Mouse (Mus musculus) liver, embryonic 14.5 days (tissue): ENCODE data around the gene Gm10100. TPM values are rescaled to one million over a fixed set of nuclear protein-coding genes. Genes with fewer than 3 reads are reported as not detected.
"Not testable (repeated sequence)": the region's sequence is repeated elsewhere in the genome, so short reads cannot be mapped to it uniquely, and the experiment has no call there.

Experiments used
- ATAC-seq: fragments of 200-750 bp; cut with Nextera tagmentation; 2 replicates; pipeline ENCODE4 v1.8.0; 2017; ENCODE audit warnings: moderate number of reproducible peaks, mild to moderate bottlenecking, moderate library complexity; ENCODE audit not compliant: insufficient read depth
- DNase-seq, 3 experiments: peaks; one replicate each; pipeline ENCODE4 v3.0.0-alpha.2; 2012 to 2013; ENCODE audit warnings: low read depth in 3 of 3, low spot score in 3 of 3
- H3K27ac ChIP-seq: fragments of 300-500 bp; sonication (generic); 2 replicates; pipeline ENCODE4 v1.5.1; 2014; ENCODE audit warnings: moderate library complexity, mild to moderate bottlenecking, control low read depth, inconsistent platforms
- H3K27me3 ChIP-seq: fragments of 300-500 bp; sonication (generic); 2 replicates; pipeline ENCODE4 v1.6.1; 2014; ENCODE audit warnings: mild to moderate bottlenecking, low read length, moderate library complexity; ENCODE audit not compliant: control insufficient read depth, insufficient read depth
- H3K36me3 ChIP-seq: fragments of 300-500 bp; sonication (generic); replicated peaks from 2 replicates; pipeline ENCODE4 v1.6.1; 2014; ENCODE audit warnings: low read depth; ENCODE audit not compliant: control insufficient read depth, insufficient read depth
- H3K4me1 ChIP-seq, 2 experiments: fragments of 200-500 bp in 1 of 2; fragments of 300-500 bp in 1 of 2; sonication (generic) in 1 of 2; replicated peaks; 2 replicates each; pipeline ENCODE4 v1.6.1; 2012 to 2014; ENCODE audit warnings: antibody characterized with exemption in 1 of 2, inconsistent platforms in 1 of 2, low read length in 1 of 2; ENCODE audit not compliant: control insufficient read depth in 2 of 2, insufficient read depth in 2 of 2
- H3K4me2 ChIP-seq: fragments of 300-500 bp; sonication (generic); 2 replicates; pipeline ENCODE4 v1.6.1; 2014; ENCODE audit warnings: low read depth, mild to moderate bottlenecking, control low read depth, moderate library complexity
- H3K4me3 ChIP-seq, 2 experiments: fragments of 200-500 bp in 1 of 2; fragments of 300-500 bp in 1 of 2; sonication (generic) in 1 of 2; 2 replicates each; pipeline ENCODE4 v1.5.1; 2012 to 2014; ENCODE audit warnings: low read depth in 2 of 2, low read length in 2 of 2, mild to moderate bottlenecking in 2 of 2, control low read depth in 1 of 2, inconsistent platforms in 1 of 2, moderate library complexity in 1 of 2; ENCODE audit not compliant: insufficient read depth in 1 of 2
- H3K9ac ChIP-seq: fragments of 300-500 bp; sonication (generic); replicated peaks from 2 replicates; pipeline ENCODE4 v1.6.1; 2014; ENCODE audit warnings: mild to moderate bottlenecking, control low read depth, moderate library complexity
- H3K9me3 ChIP-seq: fragments of 300-500 bp; sonication (generic); 2 replicates; pipeline ENCODE4 v1.6.1; 2016; ENCODE audit warnings: low read length, mixed read lengths; ENCODE audit not compliant: control insufficient read depth
- CTCF ChIP-seq: IDR thresholded peaks from 2 replicates; pipeline ENCODE4 v1.5.1; 2016; ENCODE audit warnings: antibody characterized with exemption, low read depth, control low read depth
- EP300 ChIP-seq: IDR thresholded peaks from 2 replicates; pipeline ENCODE4 v1.6.1; 2016; ENCODE audit warnings: antibody characterized with exemption, low read depth
- WGBS: fragments of 180-500 bp; shearing (Covaris S2); extraction: QIAGEN DNeasy Blood & Tissue Kit; methylation state at CpG from one replicate; pipeline ENCODE4 v1.1.7; 2014; ENCODE audit not compliant: insufficient replicate concordance; 5-methylcytosine and 5-hydroxymethylcytosine counted together
- polyA plus RNA-seq, 2 experiments: library from polyadenylated mRNA; depleted of rRNA in 1 of 2; stranded (reverse) in 1 of 2; unstranded in 1 of 2; fragments of >200 nt; fragmentation: Nextera tagmentation in 1 of 2; extraction: Ambion mirVana in 1 of 2; gene quantifications; 2 replicates each; pipeline versions ENCODE4 v1.2.1 to v1.2.3; 2012 to 2014

Gene Gm10100
- polyA plus RNA-seq, 2 experiments: not detected

GRCm38 (mm10) chr10:77753448-77753847 is 27.2 kb downstream of the Gm10100 start:
- Histone ChIP-seq H3K4me3 (no peak overlapping the region), H3K9me3 (no peaks in the 10 kb centered on the region), H3K4me2 (no peak overlapping the region), H3K36me3 (no peaks in the 10 kb centered on the region), H3K27me3 (no peaks in the 10 kb centered on the region), H3K4me1 (no peaks in the 10 kb centered on the region), H3K9ac (no peak overlapping the region), H3K27ac (no peak overlapping the region)
- no peak; the same call in 1 of the 2 replicates for TF ChIP-seq CTCF
- TF ChIP-seq EP300: no peak
- DNase-seq (no peak), ATAC-seq (no peak)

- not testable (repeated sequence) for H3K27me3 ChIP-seq, H3K27ac ChIP-seq, ATAC-seq, H3K9ac ChIP-seq, H3K4me1 ChIP-seq, DNase-seq, H3K4me2 ChIP-seq, H3K4me3 ChIP-seq, H3K9me3 ChIP-seq, H3K36me3 ChIP-seq
- WGBS: no CpG with 5 or more reads among the region's 1 CpGs
These were observed 33.3 kb downstream of the Gm10100 start, which contains the start of gene Gm3233 for GRCm38 (mm10) chr10:77759582-77759981. Gene Gm3233, minus strand, starts transcription at chr10:77759682.

- Histone ChIP-seq H3K36me3 (no peaks in the 10 kb centered on the region), H3K4me2 (no peak overlapping the region), H3K9me3 (no peaks in the 10 kb centered on the region), H3K27me3 (no peaks in the 10 kb centered on the region), H3K9ac (no peak overlapping the region), H3K4me1 (no peaks in the 10 kb centered on the region), H3K27ac (no peak overlapping the region), H3K4me3 (no peak overlapping the region)
- TF ChIP-seq CTCF: no peak
- no peak for TF ChIP-seq EP300
- ATAC-seq (no peak), DNase-seq (no peak)
- 52% methylated on average over 1 of the region's 1 CpGs for WGBS
These were observed 43.4 kb downstream of the Gm10100 start for GRCm38 (mm10) chr10:77769727-77770126.

GRCm38 (mm10) chr10:77771225-77771624 is 44.9 kb downstream of the Gm10100 start, which contains the start of gene Gm3238:
Gene Gm3238, minus strand, starts transcription at chr10:77771325.
- H3K36me3 ChIP-seq, H3K4me1 ChIP-seq, ATAC-seq, H3K27ac ChIP-seq, H3K4me3 ChIP-seq, H3K9me3 ChIP-seq, H3K9ac ChIP-seq, H3K27me3 ChIP-seq, H3K4me2 ChIP-seq, DNase-seq: not testable (repeated sequence)
- WGBS: 20% methylated on average over 1 of the region's 1 CpGs

GRCm38 (mm10) chr10:77772142-77772541 is 45.9 kb downstream of the Gm10100 start:
- not testable (repeated sequence) for H3K4me2 ChIP-seq, H3K27ac ChIP-seq, ATAC-seq, H3K4me3 ChIP-seq, H3K27me3 ChIP-seq, H3K4me1 ChIP-seq, H3K36me3 ChIP-seq, H3K9ac ChIP-seq, DNase-seq, H3K9me3 ChIP-seq
- 22% methylated on average over 1 of the region's 3 CpGs for WGBS

Other genes starting within 250 kb of the Gm10100 start
Only the 30 nearest of the 31 such genes appear.
- 9.6 and 13.9 TPM in 2 replicates for gene Fam207a, start 210.7 kb upstream of the Gm10100 start, polyA plus RNA-seq (2012; rRNA removed)
- gene Fam207a, start 210.7 kb upstream of the Gm10100 start, polyA plus RNA-seq (2014; fragmentation: Nextera tagmentation; extraction: Ambion mirVana): 16.7 and 19.5 TPM in 2 replicates
- 7.1 and 8.7 TPM in 2 replicates for gene Itgb2, start 196.2 kb upstream of the Gm10100 start, polyA plus RNA-seq (2012; rRNA removed)
- gene Itgb2, start 196.2 kb upstream of the Gm10100 start, polyA plus RNA-seq (2014; fragmentation: Nextera tagmentation; extraction: Ambion mirVana): 9.2 and 11.1 TPM in 2 replicates
- 36.6 and 40.5 TPM in 2 replicates for gene Pttg1ip, start 144.8 kb upstream of the Gm10100 start, polyA plus RNA-seq (2012; rRNA removed)
- gene Pttg1ip, start 144.8 kb upstream of the Gm10100 start, polyA plus RNA-seq (2014; fragmentation: Nextera tagmentation; extraction: Ambion mirVana): 64.8 and 69.1 TPM in 2 replicates
- 74.1 and 109 TPM in 2 replicates for gene Sumo3, start 120.4 kb upstream of the Gm10100 start, polyA plus RNA-seq (2012; rRNA removed)
- 82.5 and 87.7 TPM in 2 replicates for gene Sumo3, start 120.4 kb upstream of the Gm10100 start, polyA plus RNA-seq (2014; fragmentation: Nextera tagmentation; extraction: Ambion mirVana)
- gene Gm49325, start 120.3 kb upstream of the Gm10100 start, polyA plus RNA-seq (2012; rRNA removed): 0.09 TPM in 1 of 2 replicates, not detected in the other
- not detected in 2 replicates for gene Gm49325, start 120.3 kb upstream of the Gm10100 start, polyA plus RNA-seq (2014; fragmentation: Nextera tagmentation; extraction: Ambion mirVana)
- gene Ube2g2, start 104.2 kb upstream of the Gm10100 start, polyA plus RNA-seq (2012; rRNA removed): 19.3 TPM in 2 replicates
- gene Ube2g2, start 104.2 kb upstream of the Gm10100 start, polyA plus RNA-seq (2014; fragmentation: Nextera tagmentation; extraction: Ambion mirVana): 25.3 and 27.1 TPM in 2 replicates
- gene Tspear, start 39.9 kb upstream of the Gm10100 start, polyA plus RNA-seq (2012; rRNA removed): 0.03 TPM in 1 of 2 replicates, not detected in the other
- gene Tspear, start 39.9 kb upstream of the Gm10100 start, polyA plus RNA-seq (2014; fragmentation: Nextera tagmentation; extraction: Ambion mirVana): not detected in 2 replicates
- not detected in 2 replicates for gene Gm19402, start 35.7 kb upstream of the Gm10100 start, polyA plus RNA-seq (2012; rRNA removed)
- not detected in 2 replicates for gene Gm19402, start 35.7 kb upstream of the Gm10100 start, polyA plus RNA-seq (2014; fragmentation: Nextera tagmentation; extraction: Ambion mirVana)
- gene Gm9508, start 29.3 kb upstream of the Gm10100 start, polyA plus RNA-seq (2012; rRNA removed): not detected in 2 replicates
- gene Gm9508, start 29.3 kb upstream of the Gm10100 start, polyA plus RNA-seq (2014; fragmentation: Nextera tagmentation; extraction: Ambion mirVana): not detected in 2 replicates
- gene Gm10272, start 19.9 kb upstream of the Gm10100 start, polyA plus RNA-seq (2012; rRNA removed): not detected in 2 replicates
- gene Gm10272, start 19.9 kb upstream of the Gm10100 start, polyA plus RNA-seq (2014; fragmentation: Nextera tagmentation; extraction: Ambion mirVana): not detected in 2 replicates
- not detected in 2 replicates for gene Gm10024, start 15.0 kb upstream of the Gm10100 start, polyA plus RNA-seq (2012; rRNA removed)
- not detected in 2 replicates for gene Gm10024, start 15.0 kb upstream of the Gm10100 start, polyA plus RNA-seq (2014; fragmentation: Nextera tagmentation; extraction: Ambion mirVana)
- not detected in 2 replicates for gene Gm10142, start 10.7 kb upstream of the Gm10100 start, polyA plus RNA-seq (2012; rRNA removed)
- gene Gm10142, start 10.7 kb upstream of the Gm10100 start, polyA plus RNA-seq (2014; fragmentation: Nextera tagmentation; extraction: Ambion mirVana): not detected in 2 replicates
- not detected in 2 replicates for gene Krtap12-1, start 5.9 kb upstream of the Gm10100 start, polyA plus RNA-seq (2012; rRNA removed)
- not detected in 2 replicates for gene Krtap12-1, start 5.9 kb upstream of the Gm10100 start, polyA plus RNA-seq (2014; fragmentation: Nextera tagmentation; extraction: Ambion mirVana)
- not detected in 2 replicates for gene Gm18596, start 16.2 kb downstream of the Gm10100 start, polyA plus RNA-seq (2012; rRNA removed)
- not detected in 2 replicates for gene Gm18596, start 16.2 kb downstream of the Gm10100 start, polyA plus RNA-seq (2014; fragmentation: Nextera tagmentation; extraction: Ambion mirVana)
- gene Gm9736, start 24.9 kb downstream of the Gm10100 start, polyA plus RNA-seq (2012; rRNA removed): not detected in 2 replicates
- gene Gm9736, start 24.9 kb downstream of the Gm10100 start, polyA plus RNA-seq (2014; fragmentation: Nextera tagmentation; extraction: Ambion mirVana): not detected in 2 replicates
- gene Gm3233, start 33.2 kb downstream of the Gm10100 start, polyA plus RNA-seq (2012; rRNA removed): not detected in 2 replicates
- not detected in 2 replicates for gene Gm3233, start 33.2 kb downstream of the Gm10100 start, polyA plus RNA-seq (2014; fragmentation: Nextera tagmentation; extraction: Ambion mirVana)
- not detected in 2 replicates for gene Gm3238, start 44.8 kb downstream of the Gm10100 start, polyA plus RNA-seq (2012; rRNA removed)
- gene Gm3238, start 44.8 kb downstream of the Gm10100 start, polyA plus RNA-seq (2014; fragmentation: Nextera tagmentation; extraction: Ambion mirVana): not detected in 2 replicates
- not detected in 2 replicates for gene Gm7138, start 50.5 kb downstream of the Gm10100 start, polyA plus RNA-seq (2012; rRNA removed)
- not detected in 2 replicates for gene Gm7138, start 50.5 kb downstream of the Gm10100 start, polyA plus RNA-seq (2014; fragmentation: Nextera tagmentation; extraction: Ambion mirVana)
- not detected in 2 replicates for gene Gm3250, start 56.1 kb downstream of the Gm10100 start, polyA plus RNA-seq (2012; rRNA removed)
- gene Gm3250, start 56.1 kb downstream of the Gm10100 start, polyA plus RNA-seq (2014; fragmentation: Nextera tagmentation; extraction: Ambion mirVana): not detected in 2 replicates
- gene Gm7137, start 61.7 kb downstream of the Gm10100 start, polyA plus RNA-seq (2012; rRNA removed): not detected in 2 replicates
- not detected in 2 replicates for gene Gm7137, start 61.7 kb downstream of the Gm10100 start, polyA plus RNA-seq (2014; fragmentation: Nextera tagmentation; extraction: Ambion mirVana)
- gene Gm9639, start 68.6 kb downstream of the Gm10100 start, polyA plus RNA-seq (2012; rRNA removed): not detected in 2 replicates
- gene Gm9639, start 68.6 kb downstream of the Gm10100 start, polyA plus RNA-seq (2014; fragmentation: Nextera tagmentation; extraction: Ambion mirVana): not detected in 2 replicates
- gene Gm19668, start 72.6 kb downstream of the Gm10100 start, polyA plus RNA-seq (2012; rRNA removed): not detected in 2 replicates
- gene Gm19668, start 72.6 kb downstream of the Gm10100 start, polyA plus RNA-seq (2014; fragmentation: Nextera tagmentation; extraction: Ambion mirVana): not detected in 2 replicates
- gene Gm9507, start 85.4 kb downstream of the Gm10100 start, polyA plus RNA-seq (2012; rRNA removed): not detected in 2 replicates
- not detected in 2 replicates for gene Gm9507, start 85.4 kb downstream of the Gm10100 start, polyA plus RNA-seq (2014; fragmentation: Nextera tagmentation; extraction: Ambion mirVana)
- not detected in 2 replicates for gene Gm2696, start 88.2 kb downstream of the Gm10100 start, polyA plus RNA-seq (2012; rRNA removed)
- gene Gm2696, start 88.2 kb downstream of the Gm10100 start, polyA plus RNA-seq (2014; fragmentation: Nextera tagmentation; extraction: Ambion mirVana): not detected in 2 replicates
- gene Krtap10-4, start 100.6 kb downstream of the Gm10100 start, polyA plus RNA-seq (2012; rRNA removed): not detected in 2 replicates
- not detected in 2 replicates for gene Krtap10-4, start 100.6 kb downstream of the Gm10100 start, polyA plus RNA-seq (2014; fragmentation: Nextera tagmentation; extraction: Ambion mirVana)
- gene Krtap10-10, start 109.5 kb downstream of the Gm10100 start, polyA plus RNA-seq (2012; rRNA removed): not detected in 2 replicates
- not detected in 2 replicates for gene Krtap10-10, start 109.5 kb downstream of the Gm10100 start, polyA plus RNA-seq (2014; fragmentation: Nextera tagmentation; extraction: Ambion mirVana)
- gene Gm36176, start 120.3 kb downstream of the Gm10100 start, polyA plus RNA-seq (2012; rRNA removed): not detected in 2 replicates
- not detected in 2 replicates for gene Gm36176, start 120.3 kb downstream of the Gm10100 start, polyA plus RNA-seq (2014; fragmentation: Nextera tagmentation; extraction: Ambion mirVana)
- gene Gm10318, start 126.4 kb downstream of the Gm10100 start, polyA plus RNA-seq (2012; rRNA removed): not detected in 2 replicates
- gene Gm10318, start 126.4 kb downstream of the Gm10100 start, polyA plus RNA-seq (2014; fragmentation: Nextera tagmentation; extraction: Ambion mirVana): not detected in 2 replicates
- not detected in 2 replicates for gene Gm3285, start 135.5 kb downstream of the Gm10100 start, polyA plus RNA-seq (2012; rRNA removed)
- gene Gm3285, start 135.5 kb downstream of the Gm10100 start, polyA plus RNA-seq (2014; fragmentation: Nextera tagmentation; extraction: Ambion mirVana): not detected in 2 replicates
- gene Lrrc3, start 176.1 kb downstream of the Gm10100 start, polyA plus RNA-seq (2012; rRNA removed): 6.7 and 8.4 TPM in 2 replicates
- gene Lrrc3, start 176.1 kb downstream of the Gm10100 start, polyA plus RNA-seq (2014; fragmentation: Nextera tagmentation; extraction: Ambion mirVana): 8.0 and 8.9 TPM in 2 replicates